Mouse (Mus musculus) erythroid progenitor cell, adult 5-6 weeks (primary cell): ENCODE results near the gene Vmn1r228. TPM values are rescaled to one million over a fixed set of nuclear protein-coding genes. Genes with fewer than 3 reads are reported as not detected.

Source experiments
- ATAC-seq: replicated peaks from 2 replicates; pipeline ENCODE4 v1.8.0; 2016; ENCODE audit warnings: moderate number of reproducible peaks, mild to moderate bottlenecking, moderate TSS enrichment, inconsistent platforms; ENCODE audit not compliant: poor library complexity, low FRiP score, severe bottlenecking
- total RNA-seq, 2 experiments: library from RNA; stranded (forward) in 1 of 2; stranded (reverse) in 1 of 2; fragments of 150-400 nt in 1 of 2; fragments of 186-747, 209-891 nt in 1 of 2; gene quantifications; 2 replicates each; pipeline versions ENCODE4 v1.2.3 to v1.2.4; 2015 to 2017; ENCODE audit warnings: low replicate concordance in 2 of 2

The Vmn1r228 gene
- total RNA-seq (2015; ENCODE audit: low replicate concordance) (not detected in 2 replicates), total RNA-seq (2017; ENCODE audit: low replicate concordance) (not detected in 2 replicates)

DNA sequence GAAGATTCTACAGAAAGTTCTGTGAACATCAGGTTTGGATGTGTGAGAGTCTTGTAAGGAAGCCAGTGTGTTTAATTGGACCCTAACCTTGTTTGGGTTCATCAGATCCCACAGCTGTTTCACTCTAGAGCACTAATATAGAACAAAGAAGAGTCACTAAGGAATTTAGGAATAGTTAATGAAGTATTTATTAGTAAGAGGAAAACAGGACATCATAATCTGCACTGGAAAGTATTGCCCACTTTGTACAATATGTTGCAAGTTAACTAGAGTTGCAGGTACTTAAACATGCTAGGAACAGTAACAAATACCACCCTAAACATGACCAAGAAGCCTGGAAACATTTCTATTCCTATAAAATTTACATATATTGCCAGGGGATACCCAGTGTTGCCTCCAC lies at the start of gene Vmn1r228:
Gene Vmn1r228, minus strand, starts transcription at position 101 of the 400 bp plus-strand sequence.
- ATAC-seq, result no peak

DNA sequence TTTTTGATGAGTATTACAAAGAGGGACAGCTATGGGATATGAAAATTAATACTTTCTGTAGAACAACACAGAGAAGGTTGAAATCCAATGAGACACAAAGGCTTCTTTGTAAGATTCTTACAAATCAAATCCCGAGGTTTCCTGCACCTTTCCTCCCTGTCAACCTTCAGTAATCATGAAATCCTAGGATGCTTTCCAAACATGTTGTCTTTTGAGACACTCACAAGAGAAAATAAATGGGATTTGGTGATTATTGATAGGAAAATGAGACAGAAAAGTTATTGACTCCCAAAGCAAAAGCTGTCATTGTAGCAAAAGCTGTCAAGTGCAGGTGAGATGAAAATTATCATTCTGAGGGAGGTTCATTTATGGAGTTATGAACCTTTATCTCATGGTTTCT lies 25.3 kb upstream of the Vmn1r228 start, which contains the start of gene Vmn1r229:
Gene Vmn1r229, plus strand, starts transcription at position 301 of the 400 bp plus-strand sequence.
- no peak for ATAC-seq

DNA sequence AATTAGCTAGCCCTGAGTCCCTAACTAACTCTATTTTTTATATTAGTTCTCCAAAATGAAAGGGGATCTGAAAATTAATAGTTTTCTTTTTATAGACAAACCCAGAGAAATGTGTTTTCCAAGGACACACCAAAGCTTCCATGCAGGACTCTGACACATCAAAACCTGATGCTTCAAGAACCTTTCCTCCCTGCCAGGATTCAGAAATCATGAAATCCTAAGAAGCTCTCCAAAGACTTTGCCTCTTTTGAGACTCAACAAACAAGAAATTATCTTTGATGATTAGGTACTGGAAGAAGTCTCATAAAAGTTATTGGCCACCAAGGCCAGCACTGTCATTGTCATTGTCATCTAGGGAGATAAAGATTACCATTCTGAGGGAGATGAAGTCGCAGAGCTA lies 56.4 kb downstream of the Vmn1r228 start, which contains the start of gene Vmn1r227:
Gene Vmn1r227, plus strand, starts transcription at position 301 of the 400 bp plus-strand sequence.
- ATAC-seq, result no peak

Other genes starting within 250 kb of the Vmn1r228 start
- not detected in 2 replicates for gene Vmn2r109, start 221.4 kb downstream of the Vmn1r228 start, total RNA-seq (2015; ENCODE audit: low replicate concordance)
- not detected in 2 replicates for gene Vmn2r109, start 221.4 kb downstream of the Vmn1r228 start, total RNA-seq (2017; ENCODE audit: low replicate concordance)
- not detected in 2 replicates for gene Vmn2r110, start 189.7 kb downstream of the Vmn1r228 start, total RNA-seq (2015; ENCODE audit: low replicate concordance)
- not detected in 2 replicates for gene Vmn2r110, start 189.7 kb downstream of the Vmn1r228 start, total RNA-seq (2017; ENCODE audit: low replicate concordance)
- gene Fpr-rs3, start 161.3 kb downstream of the Vmn1r228 start, total RNA-seq (2015; ENCODE audit: low replicate concordance), result not detected in 2 replicates
- not detected in 2 replicates for gene Fpr-rs3, start 161.3 kb downstream of the Vmn1r228 start, total RNA-seq (2017; ENCODE audit: low replicate concordance)
- not detected in 2 replicates for gene Vmn1r226, start 103.3 kb downstream of the Vmn1r228 start, total RNA-seq (2015; ENCODE audit: low replicate concordance)
- not detected in 2 replicates for gene Vmn1r226, start 103.3 kb downstream of the Vmn1r228 start, total RNA-seq (2017; ENCODE audit: low replicate concordance)
- not detected in 2 replicates for gene Vmn1r227, start 56.3 kb downstream of the Vmn1r228 start, total RNA-seq (2015; ENCODE audit: low replicate concordance)
- gene Vmn1r227, start 56.3 kb downstream of the Vmn1r228 start, total RNA-seq (2017; ENCODE audit: low replicate concordance), result not detected in 2 replicates
- not detected in 2 replicates for gene Vmn1r229, start 25.4 kb upstream of the Vmn1r228 start, total RNA-seq (2015; ENCODE audit: low replicate concordance)
- gene Vmn1r229, start 25.4 kb upstream of the Vmn1r228 start, total RNA-seq (2017; ENCODE audit: low replicate concordance), result not detected in 2 replicates
- not detected in 2 replicates for gene Vmn1r230, start 54.3 kb upstream of the Vmn1r228 start, total RNA-seq (2015; ENCODE audit: low replicate concordance)
- gene Vmn1r230, start 54.3 kb upstream of the Vmn1r228 start, total RNA-seq (2017; ENCODE audit: low replicate concordance), result not detected in 2 replicates
- gene Vmn1r231, start 118.9 kb upstream of the Vmn1r228 start, total RNA-seq (2015; ENCODE audit: low replicate concordance), result not detected in 2 replicates
- not detected in 2 replicates for gene Vmn1r231, start 118.9 kb upstream of the Vmn1r228 start, total RNA-seq (2017; ENCODE audit: low replicate concordance)
- not detected in 2 replicates for gene Vmn1r232, start 133.6 kb upstream of the Vmn1r228 start, total RNA-seq (2015; ENCODE audit: low replicate concordance)
- not detected in 2 replicates for gene Vmn1r232, start 133.6 kb upstream of the Vmn1r228 start, total RNA-seq (2017; ENCODE audit: low replicate concordance)
- gene Ppp2r1a, start 159.2 kb upstream of the Vmn1r228 start, total RNA-seq (2015; ENCODE audit: low replicate concordance), result 76.4 and 97.3 TPM in 2 replicates
- gene Ppp2r1a, start 159.2 kb upstream of the Vmn1r228 start, total RNA-seq (2017; ENCODE audit: low replicate concordance), result 29.4 and 76.2 TPM in 2 replicates
- gene Vmn1r233, start 210.3 kb upstream of the Vmn1r228 start, total RNA-seq (2015; ENCODE audit: low replicate concordance), result not detected in 2 replicates
- gene Vmn1r233, start 210.3 kb upstream of the Vmn1r228 start, total RNA-seq (2017; ENCODE audit: low replicate concordance), result not detected in 2 replicates
- 8.6 and 15.9 TPM in 2 replicates for gene Zfp160, start 222.7 kb upstream of the Vmn1r228 start, total RNA-seq (2015; ENCODE audit: low replicate concordance)
- 11.4 and 12.3 TPM in 2 replicates for gene Zfp160, start 222.7 kb upstream of the Vmn1r228 start, total RNA-seq (2017; ENCODE audit: low replicate concordance)